Mouse (Mus musculus): Measurements from ENCODE around the gene Exo5.

Exo5 gene

DNA sequence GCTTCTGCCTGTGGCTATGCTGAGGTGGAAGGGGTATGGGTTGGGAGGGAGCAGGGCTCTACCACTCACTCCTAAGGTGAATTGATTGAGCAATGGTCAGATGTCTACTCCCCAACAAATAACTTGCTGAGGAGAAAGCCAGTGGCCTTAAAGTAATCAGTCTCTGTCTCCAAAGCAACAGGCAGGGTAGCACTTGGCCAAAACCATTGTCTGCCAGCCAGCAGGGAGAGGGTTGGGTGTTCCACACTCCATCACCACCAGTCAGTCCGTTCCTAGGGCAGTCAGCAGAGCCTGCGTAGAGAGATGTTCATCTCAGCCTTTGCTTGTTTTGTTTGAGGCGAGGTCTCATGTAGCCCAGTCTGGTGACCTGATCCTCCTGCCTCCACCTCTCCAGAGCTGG, 48.9 kb downstream of the Exo5 start:
- DNase-seq (ENCODE audit: extremely low spot score, low read depth, low spot score): no peak

Data from hindlimb bud, embryonic 11.5 days (tissue).